Mouse (Mus musculus): Measurements from ENCODE around the gene Dedd2.

The Dedd2 gene

GRCm38 (mm10) chr7:25178787-25179605 is 41.4 kb downstream of the Dedd2 start:
- no peak for DNase-seq

DNA sequence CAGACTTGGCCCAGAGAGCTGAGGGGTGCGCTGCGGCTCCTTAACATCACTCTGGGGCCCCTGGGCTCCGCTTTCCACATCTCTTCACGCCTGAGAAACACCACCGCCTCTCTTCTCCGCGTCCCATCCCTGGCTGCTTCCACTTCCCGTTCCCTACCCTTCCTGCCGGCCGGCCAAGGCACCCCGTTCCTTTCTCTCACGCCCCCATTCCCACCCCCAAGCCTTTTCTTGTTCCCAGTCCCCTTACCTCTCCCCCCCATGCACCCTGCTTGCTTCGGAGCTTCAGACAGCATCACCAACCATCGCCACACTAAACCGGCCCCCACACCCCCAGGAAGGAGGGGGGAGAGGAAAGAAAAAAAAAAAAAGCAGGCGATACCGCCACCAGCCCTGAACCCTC is 42.1 kb downstream of the Dedd2 start:
- no peak for DNase-seq

- DNase-seq: no peak
These were observed 46.1 kb downstream of the Dedd2 start for GRCm38 (mm10) chr7:25174343-25174742.

GRCm38 (mm10) chr7:25172669-25173068 is 47.7 kb downstream of the Dedd2 start:
- no peak for DNase-seq

DNA sequence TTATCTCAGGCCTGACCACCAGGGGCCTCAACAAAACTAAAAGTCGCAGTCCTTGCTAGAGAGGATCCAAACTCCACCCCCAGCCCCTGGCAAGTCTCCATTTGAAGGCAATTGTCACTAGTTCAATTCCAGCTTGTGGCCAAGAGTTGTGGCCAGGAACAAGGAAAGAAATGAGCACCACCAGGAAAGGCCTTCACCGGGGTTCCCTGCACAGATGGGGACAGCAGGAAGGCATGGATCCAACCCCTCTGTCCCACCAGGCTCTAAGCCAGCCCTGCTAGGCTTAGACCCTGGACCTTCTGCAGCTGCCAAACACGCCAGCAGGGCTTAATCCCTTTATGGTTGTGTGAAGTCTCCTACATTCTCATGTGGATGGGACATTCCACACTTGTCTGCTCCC is 49.8 kb downstream of the Dedd2 start:
- DNase-seq: no peak

DNA sequence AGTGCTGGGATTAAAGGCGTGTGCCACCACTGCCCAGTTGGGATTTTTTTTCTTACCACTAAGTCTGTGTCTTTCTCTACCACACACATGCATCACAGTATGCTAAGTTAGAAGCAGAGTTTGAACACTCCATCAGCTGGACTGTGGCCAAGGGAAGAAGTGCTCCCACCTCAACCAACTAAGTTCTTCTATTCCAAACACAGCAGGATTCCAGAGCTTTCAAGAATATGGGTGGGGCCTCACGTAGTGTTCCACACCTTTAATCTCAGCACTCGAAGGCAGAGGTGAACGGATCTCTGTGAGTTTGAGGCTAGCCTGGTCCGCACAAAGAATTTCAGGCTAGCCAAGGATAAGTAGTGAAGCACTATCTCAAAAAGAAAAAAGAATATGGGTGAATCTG is 54.3 kb downstream of the Dedd2 start:
- no peak for DNase-seq

DNA sequence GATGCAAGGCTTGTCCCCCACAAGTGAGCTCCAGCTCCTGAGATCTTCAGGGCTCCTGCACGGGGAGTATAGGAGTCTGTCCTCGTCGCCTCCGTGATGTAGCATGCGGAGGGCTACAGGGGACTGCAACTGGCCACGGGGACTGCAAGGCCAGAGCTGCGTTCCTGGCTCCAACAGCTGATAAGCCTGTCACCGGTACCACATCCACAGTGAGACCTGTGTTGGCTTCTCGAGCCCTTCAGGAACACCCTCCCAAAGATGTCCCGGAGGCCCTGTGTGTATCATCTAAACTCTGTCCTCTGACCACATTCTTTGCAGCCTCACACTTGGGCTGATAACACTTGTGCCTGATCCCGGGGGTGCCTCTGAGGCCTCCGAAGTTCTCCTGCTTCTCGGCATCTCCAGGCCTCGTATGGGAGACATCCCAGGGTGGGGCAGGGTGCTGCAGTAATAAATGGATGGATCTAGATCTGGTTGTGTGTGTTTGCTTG is 64.2 kb downstream of the Dedd2 start:
- DNase-seq: no peak

DNA sequence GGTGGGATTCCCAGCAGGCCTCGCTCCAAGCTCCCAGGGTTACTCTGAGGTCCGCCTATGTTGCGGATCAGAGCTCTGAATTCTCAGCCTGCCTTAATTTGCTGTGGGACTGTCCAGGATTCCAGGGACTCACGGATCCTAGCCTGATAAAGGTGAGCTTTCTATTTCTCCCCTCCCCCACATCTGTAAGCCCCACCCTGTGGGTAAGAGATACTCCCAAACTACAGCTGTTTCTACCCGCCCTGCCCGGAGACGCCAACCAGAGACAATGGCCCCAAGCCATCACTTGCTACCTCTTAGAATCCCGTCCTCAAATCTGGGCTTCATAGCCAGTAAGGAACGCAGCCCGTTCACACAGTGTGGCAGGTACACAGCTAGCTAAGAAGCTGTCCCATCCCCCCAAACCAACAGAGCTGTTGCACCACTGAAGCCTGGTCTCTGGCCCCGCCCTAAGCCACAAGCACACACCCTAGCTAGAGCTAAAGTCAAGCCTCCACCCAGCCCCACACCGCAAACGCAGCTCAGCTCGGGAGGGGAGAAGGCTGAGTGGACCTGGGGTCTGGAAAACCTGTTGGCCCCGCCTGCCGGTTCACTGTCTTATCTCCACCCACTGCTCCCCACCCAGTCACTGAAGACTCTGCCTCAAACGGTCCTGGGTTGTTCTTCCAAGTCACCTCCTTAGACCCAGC is 64.8 kb downstream of the Dedd2 start:
- DNase-seq: no peak

- no peak for DNase-seq
These were observed 65.8 kb downstream of the Dedd2 start for GRCm38 (mm10) chr7:25154648-25155047.

DNA sequence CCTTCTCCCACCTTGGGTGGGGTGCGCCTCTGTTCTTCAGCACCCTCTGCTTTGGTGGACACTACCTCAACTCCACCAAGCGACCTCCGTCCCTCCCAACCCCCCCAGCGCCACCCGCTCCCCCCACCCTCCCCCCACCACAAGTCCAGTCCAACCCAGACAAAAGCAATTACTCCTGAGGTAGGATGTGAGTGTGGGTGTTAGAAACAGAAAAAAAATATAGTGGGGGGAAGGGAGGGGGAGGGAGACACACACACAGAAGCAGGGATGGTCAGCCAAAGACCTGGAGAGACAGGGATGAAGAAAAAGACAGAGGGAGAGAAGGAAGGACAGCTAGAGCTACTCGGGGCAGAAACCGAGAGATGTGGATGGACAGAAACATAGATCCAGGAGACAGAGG is 66.6 kb downstream of the Dedd2 start:
- DNase-seq: no peak

DNA sequence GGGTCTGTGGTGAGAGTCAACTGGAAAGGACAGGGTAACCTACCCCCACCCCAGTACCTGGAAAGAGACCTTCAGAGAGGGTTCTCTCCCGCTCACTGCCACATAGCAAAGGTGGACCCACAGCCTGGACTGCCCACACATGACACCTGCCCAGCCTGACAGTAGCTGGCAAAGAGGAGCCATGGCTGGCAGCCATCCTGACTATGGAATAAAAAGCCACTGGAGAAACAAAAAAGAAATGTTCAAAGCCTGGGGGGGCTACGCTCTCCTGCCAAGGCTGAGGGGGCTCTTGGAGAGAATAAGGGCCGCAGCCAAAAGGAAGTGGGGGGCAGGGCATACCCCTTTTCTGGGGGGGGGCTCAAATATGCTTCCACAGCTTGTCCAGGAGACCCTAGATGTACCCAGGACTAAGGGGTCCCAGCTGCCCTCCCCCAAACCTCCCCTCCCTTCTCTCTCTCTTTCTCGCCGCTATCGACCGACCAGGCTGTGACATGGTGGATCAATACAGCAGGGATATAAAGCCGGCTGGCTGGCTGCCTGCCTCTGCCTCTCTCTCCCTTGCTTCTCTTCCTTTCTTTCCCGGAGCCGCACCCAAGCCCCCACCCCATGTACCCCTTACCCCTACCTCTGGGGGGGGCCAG is 68.4 kb downstream of the Dedd2 start:
- no peak for DNase-seq

DNA sequence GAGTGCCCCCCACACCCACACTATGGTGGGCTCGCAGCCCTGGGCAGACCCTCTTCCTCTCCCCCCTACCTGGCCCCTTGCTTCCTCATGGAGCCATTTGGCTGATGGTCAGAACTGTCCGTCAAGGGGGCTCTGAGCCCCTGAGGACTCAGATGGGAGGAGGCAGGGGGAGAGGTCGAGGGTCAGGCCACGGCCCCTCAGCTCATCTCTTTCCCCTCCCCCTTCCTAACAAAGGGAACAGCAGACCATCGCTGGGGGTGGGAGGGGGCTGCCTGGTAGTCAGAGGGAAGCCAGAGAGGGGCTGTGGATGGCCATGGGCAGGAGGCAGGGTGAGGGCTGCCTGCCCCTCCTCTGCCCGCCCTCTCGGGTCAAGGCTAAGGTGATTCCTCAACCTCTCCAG is 69.4 kb downstream of the Dedd2 start:
- DNase-seq: no peak

DNA sequence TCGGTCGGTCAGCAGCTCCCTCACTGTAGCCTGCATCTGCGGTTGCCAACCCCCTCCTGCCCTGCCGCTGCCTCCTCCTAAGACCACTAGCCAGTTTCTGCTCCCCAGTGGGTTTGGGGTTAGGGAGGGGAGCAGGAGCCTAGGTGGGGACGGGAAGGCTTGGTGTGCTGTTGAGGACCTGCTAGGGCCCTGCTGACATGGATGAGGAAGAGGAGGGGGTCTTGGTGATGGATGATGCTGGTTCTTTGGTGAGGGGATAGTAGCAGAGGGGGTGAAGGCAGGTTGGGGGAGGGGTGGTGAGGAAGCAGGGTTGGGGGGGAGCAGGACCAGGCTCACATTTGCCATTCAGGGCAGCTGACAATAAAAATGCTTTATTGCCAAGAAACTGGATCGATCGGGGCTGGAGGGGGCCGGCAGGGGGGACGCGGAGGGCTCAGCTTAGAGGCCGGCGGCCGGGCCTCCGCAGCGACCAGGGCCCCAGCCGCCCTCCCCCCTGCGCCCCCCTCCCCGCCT is 70.2 kb downstream of the Dedd2 start:
- DNase-seq: no peak
